Mouse (Mus musculus): ENCODE measurements around the gene Mterf4. TPM values are rescaled to one million over a fixed set of nuclear protein-coding genes. Genes with fewer than 3 reads are reported as not detected.
"Not testable (repeated sequence)": the region's sequence is repeated elsewhere in the genome, so short reads cannot be mapped to it uniquely, and the experiment has no call there.

Mterf4 gene
- total RNA-seq (2021): 28.1 and 29.6 TPM in 2 replicates
- long read RNA-seq, transcript Mterf4-202 (3 exons, 1,525 nt): minor isoform, 5 of 27 reads
- long read RNA-seq, transcript Mterf4-201 (4 exons, 1,366 nt): major isoform, 10 of 27 reads
- long read RNA-seq, partial matches to known transcripts: 4 of 27 reads
- long read RNA-seq, other reads (novel, unspliced or antisense): 8 of 27 reads

DNA sequence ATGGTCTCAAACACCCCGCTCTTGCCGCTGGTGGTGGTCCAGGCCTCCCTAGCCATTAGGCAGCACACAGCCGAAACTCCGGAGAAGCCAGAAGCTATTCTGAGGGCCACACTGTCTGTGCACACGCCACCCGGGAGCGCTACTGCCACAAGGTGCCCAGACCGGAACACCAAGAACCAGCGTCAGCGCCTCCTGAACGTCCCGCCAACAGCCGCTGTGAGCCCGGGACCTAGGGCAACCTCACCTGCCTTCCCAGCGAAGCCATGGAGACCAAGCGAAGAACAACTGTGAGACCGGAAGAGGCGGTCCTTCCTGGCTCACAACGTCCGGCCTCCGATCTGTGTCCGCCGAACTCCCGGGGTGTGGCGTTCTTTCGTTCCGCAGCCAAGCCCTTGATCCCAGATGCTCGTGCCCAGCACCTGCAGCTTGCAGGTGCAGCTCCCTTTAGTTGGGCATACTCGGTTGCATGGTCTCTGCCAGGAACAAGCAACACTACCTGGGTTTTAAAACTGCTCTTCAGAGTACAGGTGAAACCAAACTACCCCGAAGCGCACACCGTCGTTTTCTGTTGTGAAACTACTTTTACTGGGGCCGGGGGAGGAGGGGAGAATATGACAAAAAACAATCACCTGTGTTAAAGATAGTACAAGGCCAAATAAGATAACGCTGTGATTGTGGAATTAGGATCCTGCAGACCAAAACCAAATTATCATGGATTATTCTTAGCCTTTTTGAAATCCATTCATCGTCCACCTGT, at the start of gene Mterf4:
TSS of gene Mterf4 (minus strand) at position 335 of the 757 bp plus-strand sequence.
- peak; percentile 76 for DNase-seq

- DNase-seq: no peak
Measured at GRCm38 (mm10) chr1:93352724-93353123, 47.0 kb upstream of the Mterf4 start.

- no peak for DNase-seq
Measured at GRCm38 (mm10) chr1:93349701-93350100, 44.0 kb upstream of the Mterf4 start.

GRCm38 (mm10) chr1:93347176-93347575, 41.5 kb upstream of the Mterf4 start:
- DNase-seq: no peak

DNA sequence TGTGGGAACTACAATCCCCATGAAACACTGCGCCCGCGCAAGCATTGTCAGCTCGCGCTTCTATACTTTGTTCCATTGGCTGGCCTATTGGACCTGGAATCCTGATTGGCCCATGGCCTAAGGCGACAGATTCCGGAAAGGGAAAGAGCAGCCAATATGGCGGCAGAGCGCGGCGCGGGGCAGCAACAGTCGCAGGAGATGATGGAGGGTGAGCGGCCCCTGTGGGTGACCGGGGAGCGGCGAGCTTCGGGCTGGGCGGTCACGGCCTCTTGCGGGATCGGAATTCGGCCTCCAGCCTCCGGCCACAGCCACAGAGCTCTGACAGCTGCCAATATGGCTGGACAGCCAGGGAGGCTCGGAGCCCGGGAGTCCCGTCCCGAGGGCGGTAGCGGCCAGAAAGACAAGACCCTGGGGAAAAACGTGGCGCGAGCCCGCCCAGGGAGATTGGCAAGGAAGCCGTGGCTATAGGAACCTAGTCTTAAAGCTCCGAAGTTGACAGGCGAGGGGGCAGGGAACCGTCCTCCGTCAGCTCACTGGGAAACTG, 37.9 kb upstream of the Mterf4 start:
- DNase-seq: peak; percentile 90

DNA sequence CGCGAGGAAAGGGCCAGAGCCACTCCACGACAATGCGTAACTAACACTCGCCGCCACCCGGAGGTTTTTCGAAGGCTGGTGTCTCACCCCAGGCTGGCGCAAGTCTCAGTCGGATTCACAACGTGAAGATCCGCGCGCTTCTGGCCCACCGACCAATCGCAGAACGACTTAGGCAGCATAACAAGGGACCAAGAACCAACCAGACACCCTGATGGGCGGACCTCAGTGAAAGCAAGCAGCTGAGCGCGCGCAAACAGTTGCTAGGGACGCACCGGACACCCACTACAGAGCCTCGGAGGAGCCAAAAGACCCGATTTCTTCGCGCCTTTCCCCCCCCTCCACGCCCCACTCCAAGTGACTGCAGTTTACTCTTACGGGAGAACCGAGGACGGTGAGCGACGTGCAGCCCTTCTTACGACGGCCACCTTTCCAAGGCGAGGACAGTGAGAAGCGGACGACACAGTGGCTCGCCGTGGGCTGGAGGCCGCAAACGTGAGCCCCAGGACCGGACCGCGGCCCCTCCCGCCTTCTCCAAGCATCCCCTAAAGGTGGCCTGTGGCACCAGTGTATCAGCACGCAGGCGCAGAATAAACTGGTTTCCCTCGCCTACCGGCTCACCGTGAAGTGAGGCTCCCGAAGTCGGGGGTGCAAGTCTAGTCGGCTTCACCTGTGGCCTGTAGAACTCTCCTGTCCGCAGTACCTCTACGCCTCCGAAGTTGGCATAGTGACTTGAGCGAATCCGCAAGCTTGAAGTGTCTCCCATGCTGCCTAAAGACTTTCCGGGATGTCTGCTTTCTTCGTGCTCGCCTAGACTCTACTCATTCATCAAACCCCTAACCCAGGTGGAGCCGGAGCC, 37.2 kb upstream of the Mterf4 start, which contains the start of the genes Ppp1r7 and Pask:
TSS of gene Ppp1r7 (plus strand) at position 207 of the 856 bp plus-strand sequence.
TSS of gene Pask (minus strand) at position 835 of the 856 bp plus-strand sequence.
- peak; percentile 92 for DNase-seq

DNA sequence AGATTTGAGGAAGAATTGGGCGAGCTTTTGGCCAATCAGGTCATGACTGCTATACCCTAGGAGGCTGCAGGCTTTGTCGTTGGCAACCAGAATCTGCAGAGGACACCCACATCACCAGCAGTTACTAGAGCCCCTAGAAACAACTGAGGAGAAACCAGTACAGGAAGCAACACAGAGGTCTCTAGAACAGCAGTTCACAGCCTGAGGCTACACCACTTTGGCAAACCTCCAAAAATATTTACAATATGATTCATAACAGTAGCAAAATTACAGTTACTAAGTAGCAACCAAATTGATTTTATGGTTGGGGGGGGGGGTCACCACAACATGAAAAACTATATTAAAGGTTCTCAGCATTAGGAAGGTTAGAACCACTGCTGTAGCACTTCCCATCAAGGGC, 28.9 kb upstream of the Mterf4 start:
- no peak for DNase-seq

DNA sequence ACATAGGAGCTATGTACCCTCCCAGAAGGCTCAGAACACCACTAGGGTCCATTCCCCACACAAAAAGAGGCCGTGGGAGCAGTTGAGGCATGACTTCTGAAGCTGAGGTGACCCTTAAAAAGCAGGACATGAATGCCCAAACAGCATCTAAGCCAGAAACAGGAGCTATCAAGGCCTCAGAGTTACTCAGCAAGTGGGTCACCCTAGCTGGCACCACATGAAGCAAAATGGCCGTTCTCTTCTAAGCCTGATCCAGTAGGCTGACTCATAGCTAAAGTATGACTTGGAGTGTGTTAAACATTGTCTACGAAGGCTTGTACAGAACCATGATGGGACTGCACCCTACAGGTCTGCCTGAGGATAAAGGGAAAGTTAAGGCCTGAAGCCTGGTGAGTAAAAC, 20.7 kb upstream of the Mterf4 start:
- DNase-seq: peak; percentile 23

- DNase-seq: no peak
Measured at GRCm38 (mm10) chr1:93323973-93324372, 18.3 kb upstream of the Mterf4 start.

- peak; percentile 51 for DNase-seq
Measured at GRCm38 (mm10) chr1:93300578-93300977, 5.1 kb downstream of the Mterf4 start.

DNA sequence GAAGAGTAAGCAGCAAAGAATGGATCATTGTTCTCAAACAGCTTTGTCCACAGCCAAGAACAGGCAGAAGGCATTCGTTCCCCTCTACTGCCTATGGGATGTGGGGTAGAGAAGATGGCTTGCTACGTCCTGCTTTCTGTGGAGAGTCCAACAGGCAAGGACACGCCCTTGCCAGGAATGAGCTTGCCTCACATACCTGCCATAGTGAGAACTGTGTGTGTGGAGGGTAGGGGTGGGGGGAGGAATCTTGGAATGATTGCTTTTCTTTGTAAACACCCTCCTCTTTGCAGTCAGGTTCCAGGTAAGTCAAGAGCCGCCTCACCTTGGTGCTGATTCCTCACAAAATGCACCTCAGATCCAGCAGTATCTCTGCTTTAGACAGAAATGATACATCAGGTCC, 5.9 kb downstream of the Mterf4 start:
- no peak for DNase-seq

DNA sequence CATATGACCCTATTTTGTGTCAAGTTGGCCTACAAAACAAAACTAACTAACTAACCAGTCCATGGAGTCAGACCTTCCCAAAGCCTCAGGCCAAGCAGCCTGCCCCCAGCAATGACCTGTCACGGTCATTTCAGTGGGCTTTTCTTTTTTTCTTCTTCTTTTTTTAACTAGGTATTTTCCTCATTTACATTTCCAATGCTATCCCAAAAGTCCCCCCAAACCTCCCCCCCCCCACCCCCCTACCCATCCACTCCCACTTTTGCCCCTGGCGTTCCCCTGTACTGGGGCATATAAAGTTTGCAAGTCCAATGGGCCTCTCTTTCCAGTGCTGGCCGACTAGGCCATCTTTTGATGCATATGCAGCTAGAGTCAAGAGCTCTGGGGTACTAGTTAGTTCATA, 11.2 kb downstream of the Mterf4 start:
- not testable (repeated sequence) for DNase-seq

- DNase-seq: no peak
Measured at GRCm38 (mm10) chr1:93292006-93292405, 13.7 kb downstream of the Mterf4 start.

GRCm38 (mm10) chr1:93291591-93291990, 14.1 kb downstream of the Mterf4 start:
- no peak for DNase-seq

GRCm38 (mm10) chr1:93290956-93291355, 14.8 kb downstream of the Mterf4 start:
- DNase-seq: no peak

GRCm38 (mm10) chr1:93289678-93290214, 16.0 kb downstream of the Mterf4 start:
- DNase-seq: no peak

DNA sequence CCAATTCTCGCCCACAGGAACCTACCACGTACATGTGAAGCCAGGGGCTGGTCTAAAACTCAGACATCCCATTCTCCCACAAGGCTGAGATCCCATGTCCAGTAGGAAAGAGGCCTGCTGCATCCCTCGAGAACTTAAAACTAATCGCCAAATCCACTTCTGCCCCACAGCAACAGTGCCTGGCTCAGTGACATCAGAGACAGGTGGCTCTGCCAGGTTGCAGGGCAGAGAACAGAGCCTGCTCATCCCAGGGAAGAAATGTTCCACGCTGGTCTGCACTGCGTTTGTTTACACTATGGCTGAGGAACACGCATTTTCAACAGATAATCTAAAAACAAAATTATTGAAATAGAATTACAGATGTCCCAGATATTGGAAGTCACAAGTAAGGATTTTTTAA, 28.7 kb downstream of the Mterf4 start:
- DNase-seq: no peak

GRCm38 (mm10) chr1:93275561-93275960, 30.2 kb downstream of the Mterf4 start:
- no peak for DNase-seq

- DNase-seq: peak; percentile 65
Measured at GRCm38 (mm10) chr1:93272409-93272821, 33.3 kb downstream of the Mterf4 start.

- DNase-seq: no peak
Measured at GRCm38 (mm10) chr1:93271751-93272150, 34.0 kb downstream of the Mterf4 start.

DNA sequence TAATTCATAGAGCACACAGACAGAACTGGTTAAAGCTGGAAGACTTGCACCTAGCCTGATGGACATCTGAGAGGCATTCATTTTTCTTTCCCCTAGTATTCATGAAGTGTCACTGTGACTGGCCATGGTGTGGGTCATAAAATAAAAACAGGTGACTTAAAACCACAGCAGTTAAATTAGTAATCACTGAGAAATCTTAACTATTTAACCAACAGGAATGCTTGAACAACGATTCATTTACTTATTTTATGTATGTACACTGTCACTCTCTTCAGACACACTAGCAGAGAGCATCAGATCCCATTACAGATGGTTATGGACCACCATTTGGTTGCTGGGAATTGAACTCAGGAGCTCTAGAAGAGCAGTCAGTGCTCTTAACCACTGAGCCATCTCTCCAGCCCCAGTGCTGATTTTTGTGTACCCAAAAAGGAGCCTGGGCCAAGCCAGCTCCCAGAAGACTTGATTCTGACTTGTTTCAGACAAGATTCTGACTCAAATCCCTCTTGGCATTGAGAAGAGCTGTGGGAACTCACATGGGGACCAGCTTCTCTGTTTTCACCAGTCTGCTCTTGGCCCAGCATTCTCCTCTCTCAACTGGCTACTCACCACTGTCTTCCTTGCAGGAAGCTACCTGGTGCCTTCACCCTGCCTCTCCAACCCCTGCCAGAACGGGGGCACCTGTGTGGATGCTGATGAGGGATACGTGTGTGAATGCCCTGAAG, 35.0 kb downstream of the Mterf4 start:
- no peak for DNase-seq

- no peak for DNase-seq
Measured at GRCm38 (mm10) chr1:93268246-93268645, 37.5 kb downstream of the Mterf4 start.
